ENCODE assay signal across 8 mouse cellular contexts in genomic region chr8:4493686-4494440, GRCm38 (mm10). TPM values are rescaled to one million over a fixed set of nuclear protein-coding genes. Genes with fewer than 3 reads are reported as not detected.
DNase-seq lines count a peak whose midpoint lies in the region; ATAC-seq and TF ChIP-seq lines count a peak whose summit lies in the region.

No protein-coding gene starts in this region.

- peak overlapping the region; percentile 52 for H3K4me3 ChIP-seq in embryonic facial prominence, embryonic 15.5 days (replicated peaks)
- peak overlapping the region; percentile 69 for H3K4me3 ChIP-seq in heart, embryonic 12.5 days
- H3K4me3 ChIP-seq in kidney, postnatal 0 days (replicated peaks; ENCODE audit: low read depth, low read length) = peak overlapping the region; percentile 53
- peak overlapping the region; percentile 54 for H3K4me3 ChIP-seq in midbrain, embryonic 16.5 days (ENCODE audit: low read depth, low read length)
- H3K4me3 ChIP-seq in stomach, embryonic 16.5 days (replicated peaks; ENCODE audit: low read length) = peak overlapping the region; percentile 68

- no peaks in the 10 kb centered on the region for H3K36me3 ChIP-seq in embryonic facial prominence, embryonic 15.5 days
- H3K36me3 ChIP-seq in heart, embryonic 12.5 days = peaks cover 12% of the 10 kb centered on the region
- no peaks in the 10 kb centered on the region; the same call in 1 of the 2 replicates for H3K36me3 ChIP-seq in kidney, postnatal 0 days (ENCODE audit: insufficient read depth, low read length)
- no peaks in the 10 kb centered on the region for H3K36me3 ChIP-seq in midbrain, embryonic 16.5 days (ENCODE audit: control insufficient read depth, insufficient read depth, low read length)
- no peaks in the 10 kb centered on the region for H3K36me3 ChIP-seq in stomach, embryonic 16.5 days (ENCODE audit: control insufficient read depth, insufficient read depth, low read length)

- no peaks in the 10 kb centered on the region for H3K27me3 ChIP-seq in embryonic facial prominence, embryonic 15.5 days
- H3K27me3 ChIP-seq in heart, embryonic 12.5 days (replicated peaks) = no peaks in the 10 kb centered on the region
- H3K27me3 ChIP-seq in kidney, postnatal 0 days (ENCODE audit: insufficient read depth, low read length) = no peaks in the 10 kb centered on the region
- H3K27me3 ChIP-seq in midbrain, embryonic 16.5 days (ENCODE audit: control insufficient read depth, insufficient read depth, low read depth, low read length) = no peaks in the 10 kb centered on the region
- no peaks in the 10 kb centered on the region for H3K27me3 ChIP-seq in stomach, embryonic 16.5 days (ENCODE audit: control insufficient read depth, insufficient read depth, low read length)

- no peak for TF ChIP-seq CTCF in kidney, postnatal 0 days (IDR thresholded peaks at IDR 0.05; ENCODE audit: low read depth)

- H3K4me2 ChIP-seq in embryonic facial prominence, embryonic 15.5 days (replicated peaks) = peak overlapping the region; percentile 70
- H3K4me2 ChIP-seq in heart, embryonic 12.5 days = peak overlapping the region; percentile 83
- H3K4me2 ChIP-seq in kidney, postnatal 0 days (ENCODE audit: low read length) = peak overlapping the region; percentile 77
- peak overlapping the region; percentile 71 for H3K4me2 ChIP-seq in midbrain, embryonic 16.5 days (ENCODE audit: low read length)
- H3K4me2 ChIP-seq in stomach, embryonic 16.5 days (ENCODE audit: low read depth, low read length) = peak overlapping the region; percentile 76

- peak overlapping the region; percentile 74 for H3K27ac ChIP-seq in embryonic facial prominence, embryonic 15.5 days (replicated peaks)
- H3K27ac ChIP-seq in heart, embryonic 12.5 days (ENCODE audit: poor library complexity, severe bottlenecking) = peak overlapping the region; percentile 84
- peak overlapping the region; percentile 52 for H3K27ac ChIP-seq in kidney, postnatal 0 days
- peak overlapping the region; percentile 78 for H3K27ac ChIP-seq in midbrain, embryonic 16.5 days (ENCODE audit: low read length)
- peak overlapping the region; percentile 88 for H3K27ac ChIP-seq in stomach, embryonic 16.5 days (ENCODE audit: low read length)

- peak overlapping the region; percentile 44 for H3K9ac ChIP-seq in embryonic facial prominence, embryonic 15.5 days
- peak overlapping the region; percentile 84 for H3K9ac ChIP-seq in heart, embryonic 12.5 days
- H3K9ac ChIP-seq in kidney, postnatal 0 days (ENCODE audit: low read depth, low read length) = peak overlapping the region; percentile 63
- H3K9ac ChIP-seq in midbrain, embryonic 16.5 days (ENCODE audit: low read depth, low read length) = peak overlapping the region; percentile 76
- peak overlapping the region; percentile 79 for H3K9ac ChIP-seq in stomach, embryonic 16.5 days (ENCODE audit: low read length)

- H3K9me3 ChIP-seq in embryonic facial prominence, embryonic 15.5 days (replicated peaks) = no peaks in the 10 kb centered on the region
- no peaks in the 10 kb centered on the region for H3K9me3 ChIP-seq in heart, embryonic 12.5 days (replicated peaks)
- no peaks in the 10 kb centered on the region for H3K9me3 ChIP-seq in kidney, postnatal 0 days (replicated peaks; ENCODE audit: low read length)
- no peaks in the 10 kb centered on the region for H3K9me3 ChIP-seq in midbrain, embryonic 16.5 days (replicated peaks; ENCODE audit: control insufficient read depth, low read length, poor library complexity, severe bottlenecking)
- H3K9me3 ChIP-seq in stomach, embryonic 16.5 days (replicated peaks; ENCODE audit: control insufficient read depth, low read length) = no peaks in the 10 kb centered on the region

- peak; percentile 18 for ATAC-seq in embryonic facial prominence, embryonic 15.5 days (ENCODE audit: insufficient number of reproducible peaks, low FRiP score, low TSS enrichment, low read depth)
- peak; percentile 26 for ATAC-seq in heart, embryonic 12.5 days (ENCODE audit: insufficient number of reproducible peaks, low FRiP score)
- ATAC-seq in kidney, postnatal 0 days (replicated peaks; ENCODE audit: low FRiP score, low read depth) = peak; percentile 31
- peak; percentile 74 for ATAC-seq in midbrain, embryonic 16.5 days
- peak; percentile 26; the same call in 1 of the 2 replicates for ATAC-seq in stomach, embryonic 16.5 days (ENCODE audit: insufficient read depth, low FRiP score)

- peaks cover 24% of the 10 kb centered on the region for H3K4me1 ChIP-seq in embryonic facial prominence, embryonic 15.5 days
- peaks cover 40% of the 10 kb centered on the region for H3K4me1 ChIP-seq in heart, embryonic 12.5 days (replicated peaks)
- no peaks in the 10 kb centered on the region; the same call in 1 of the 2 replicates for H3K4me1 ChIP-seq in kidney, postnatal 0 days (replicated peaks; ENCODE audit: insufficient read depth, low read length)
- peaks cover 18% of the 10 kb centered on the region for H3K4me1 ChIP-seq in midbrain, embryonic 16.5 days (ENCODE audit: control insufficient read depth, insufficient read depth, low read length)
- peaks cover 13% of the 10 kb centered on the region for H3K4me1 ChIP-seq in stomach, embryonic 16.5 days (ENCODE audit: control insufficient read depth, insufficient read depth, low read length)

- 14% methylated on average over 21 of the region's 21 CpGs for WGBS in embryonic facial prominence, embryonic 15.5 days
- 7% methylated on average over 21 of the region's 21 CpGs for WGBS in heart, embryonic 12.5 days
- 11% methylated on average over 21 of the region's 21 CpGs for WGBS in kidney, postnatal 0 days
- 7% methylated on average over 21 of the region's 21 CpGs for WGBS in midbrain, embryonic 16.5 days
- 8% methylated on average over 21 of the region's 21 CpGs for WGBS in stomach, embryonic 16.5 days

- DNase-seq in urinary bladder, adult 18-20 months (ENCODE audit: low spot score in 2 of 2) = peak; percentile 10 to 23
- no peak for DNase-seq in urinary bladder, postnatal 10 days (ENCODE audit: low spot score)
- peak; percentile 65 for DNase-seq in kidney, postnatal 0 days (ENCODE audit: low spot score)
- peak; percentile 6 for DNase-seq in liver

RNA-seq across cellular contexts. Expression of gene Cers4, which starts 1.0 kb away (rescaled TPM):
- 20.9 and 22.3 TPM in 2 replicates for polyA plus RNA-seq in embryonic facial prominence, embryonic 15.5 days (2015; fragmentation: Nextera tagmentation; extraction: Ambion mirVana)
- polyA plus RNA-seq in heart, embryonic 12.5 days (2016; fragmentation: Nextera tagmentation; extraction: Ambion mirVana) = 40.1 and 40.7 TPM in 2 replicates
- polyA plus RNA-seq in kidney, postnatal 0 days (2015; fragmentation: Nextera tagmentation; extraction: Ambion mirVana) = 18.8 and 19.9 TPM in 2 replicates
- polyA plus RNA-seq in midbrain, embryonic 16.5 days (2015; fragmentation: Nextera tagmentation; extraction: Ambion mirVana) = 58.8 and 59.3 TPM in 2 replicates
- 32.1 and 33.7 TPM in 2 replicates for polyA plus RNA-seq in stomach, embryonic 16.5 days (2015; fragmentation: Nextera tagmentation; extraction: Ambion mirVana)

Comparison
In these comparisons a context has a peak if more than half of its experiments do, and no peak if none do; other contexts are left out.
1. ATAC-seq: peak in every context shown above with its lines; median percentile 74 in midbrain, embryonic 16.5 days; 31 in kidney, postnatal 0 days; 26 in heart, embryonic 12.5 days; 26 in stomach, embryonic 16.5 days; 18 in embryonic facial prominence, embryonic 15.5 days.